ENCODE assay signal across 9 mouse cellular contexts in genomic region chr2:68320670-68321069, GRCm38 (mm10).
A peak's percentile ranks its signal among the peaks of the same experiment; 100 is the strongest.
DNase-seq lines count a peak whose midpoint lies in the region; ATAC-seq lines count a peak whose summit lies in the region.
"Had no signal": no experiment of that assay in that cellular context is flagged by ENCODE, and none has a peak within 500 bp of the region (broad histone marks: within the 10 kb centered on the region; RNA-seq: fewer than 3 reads in every experiment).

No protein-coding gene starts in this region.

- ATAC-seq in heart, embryonic 12.5 days (ENCODE audit: insufficient number of reproducible peaks, low FRiP score), result no peak
- peak; percentile 59; the same call in 1 of the 2 replicates for ATAC-seq in hindbrain, embryonic 14.5 days (ENCODE audit: low FRiP score)
- no peak for ATAC-seq in erythroblast, adult 5-6 weeks (replicated peaks; ENCODE audit: low FRiP score, poor library complexity, severe bottlenecking)
- ATAC-seq in activated CD4-positive, CD25-positive, alpha-beta regulatory T cell, adult 4 months, result no peak

- H3K4me2 ChIP-seq in heart, embryonic 12.5 days, result peak overlapping the region; percentile 4; the same call in 1 of the 2 replicates
- H3K4me2 ChIP-seq in hindbrain, embryonic 14.5 days (replicated peaks), result peak overlapping the region; percentile 31
- H3K4me2 ChIP-seq: embryonic facial prominence, embryonic 12.5 days had no signal

- no peak for DNase-seq in heart, postnatal 25 days (ENCODE audit: low spot score)
- peak; percentile 42 for DNase-seq in cerebellum, adult 9-11 months
- DNase-seq in hindbrain, embryonic 14.5 days (ENCODE audit: low spot score), result peak; percentile 60
- peak; percentile 28 for DNase-seq in mesoderm, embryonic 11.5 days (ENCODE audit: low read depth, low spot score)
- no peak for DNase-seq in adipocyte (ENCODE audit: low spot score)

- 43% methylated on average over 10 of the region's 10 CpGs for WGBS in heart, embryonic 12.5 days
- WGBS in hindbrain, embryonic 14.5 days, result 10% methylated on average over 10 of the region's 10 CpGs

- H3K4me1 ChIP-seq in heart, embryonic 12.5 days (replicated peaks), result peaks cover 38% of the 10 kb centered on the region
- peaks cover 24% of the 10 kb centered on the region for H3K4me1 ChIP-seq in hindbrain, embryonic 14.5 days (replicated peaks; ENCODE audit: control insufficient read depth, insufficient read depth, low read length)

- H3K36me3 ChIP-seq in heart, embryonic 12.5 days, result peaks cover 12% of the 10 kb centered on the region; the same call in 1 of the 2 replicates
- H3K36me3 ChIP-seq in hindbrain, embryonic 14.5 days (replicated peaks; ENCODE audit: control insufficient read depth, insufficient read depth), result no peaks in the 10 kb centered on the region
- H3K36me3 ChIP-seq: embryonic facial prominence, embryonic 12.5 days had no signal

- no peaks in the 10 kb centered on the region for H3K27me3 ChIP-seq in heart, embryonic 12.5 days (replicated peaks)
- no peaks in the 10 kb centered on the region for H3K27me3 ChIP-seq in hindbrain, embryonic 14.5 days (ENCODE audit: control insufficient read depth, insufficient read depth, low read length)
- H3K27me3 ChIP-seq: embryonic facial prominence, embryonic 12.5 days had no signal

- no peak overlapping the region for H3K9ac ChIP-seq in heart, embryonic 12.5 days
- no peak overlapping the region for H3K9ac ChIP-seq in hindbrain, embryonic 14.5 days
- H3K9ac ChIP-seq: embryonic facial prominence, embryonic 12.5 days had no signal

- H3K27ac ChIP-seq in heart, embryonic 12.5 days (ENCODE audit: poor library complexity, severe bottlenecking), result no peak overlapping the region
- peak overlapping the region; percentile 60 for H3K27ac ChIP-seq in hindbrain, embryonic 14.5 days
- H3K27ac ChIP-seq: embryonic facial prominence, embryonic 12.5 days had no signal

- H3K9me3 ChIP-seq in heart, embryonic 12.5 days (replicated peaks), result no peaks in the 10 kb centered on the region
- no peaks in the 10 kb centered on the region for H3K9me3 ChIP-seq in hindbrain, embryonic 14.5 days (ENCODE audit: control insufficient read depth, low read length)
- H3K9me3 ChIP-seq: embryonic facial prominence, embryonic 12.5 days had no signal

- no peak overlapping the region for H3K4me3 ChIP-seq in heart, embryonic 12.5 days
- no peak overlapping the region for H3K4me3 ChIP-seq in hindbrain, embryonic 14.5 days (replicated peaks; ENCODE audit: low read length)
- H3K4me3 ChIP-seq: embryonic facial prominence, embryonic 12.5 days had no signal

- intact Hi-C loops in heart, postnatal 25 days (cut with DNase I), result no loop called here

Comparison
In these comparisons a context has a peak if more than half of its experiments do, and no peak if none do; other contexts are left out.
1. DNase-seq: peak in cerebellum, adult 9-11 months (single experiment), hindbrain, embryonic 14.5 days (single experiment) and mesoderm, embryonic 11.5 days (single experiment); none in heart, postnatal 25 days (single experiment) and adipocyte (single experiment).